Mouse (Mus musculus): ENCODE data around the gene Mvd. TPM values are rescaled to one million over a fixed set of nuclear protein-coding genes. Genes with fewer than 3 reads are reported as not detected.
A peak's percentile ranks its signal among the peaks of the same experiment; 100 is the strongest.

Gene Mvd
- polyA plus RNA-seq (2012; rRNA removed) = 27.4 and 31.9 TPM in 2 replicates

GRCm38 (mm10) chr8:122443262-122444006, at the start of gene Mvd:
TSS of gene Mvd (minus strand) at chr8:122443422.
- H3K4me3 ChIP-seq (replicated peaks; ENCODE audit: extremely low read depth, low read depth, low read length) = peak within 1 kb of the TSS; percentile 92
- TF ChIP-seq CTCF (IDR thresholded peaks at IDR 0.05; ENCODE audit: insufficient read depth, low read length) = peak; percentile 44
- TF ChIP-seq POLR2A (IDR thresholded peaks at IDR 0.05; ENCODE audit: borderline replicate concordance, extremely low read depth, low read depth, low read length) = peak; percentile 96; the same call in 1 of the 2 replicates
- under 1% methylated on average over 47 of the region's 47 CpGs for WGBS
- peaks cover 7% of the 10 kb centered on the region; the same call in 1 of the 2 replicates for H3K4me1 ChIP-seq (ENCODE audit: control insufficient read depth, insufficient read depth, low read length)
- peak; percentile 95 for DNase-seq

GRCm38 (mm10) chr8:122488387-122488786, 45.2 kb upstream of the Mvd start:
- DNase-seq = no peak
- no peaks in the 10 kb centered on the region for H3K4me1 ChIP-seq (ENCODE audit: control insufficient read depth, insufficient read depth, low read length)
- TF ChIP-seq POLR2A (IDR thresholded peaks at IDR 0.05; ENCODE audit: borderline replicate concordance, extremely low read depth, low read depth, low read length) (no peak), CTCF (IDR thresholded peaks at IDR 0.05; ENCODE audit: insufficient read depth, low read length) (no peak)
- 97% methylated on average over 9 of the region's 9 CpGs for WGBS
- no peak overlapping the region for H3K4me3 ChIP-seq (replicated peaks; ENCODE audit: extremely low read depth, low read depth, low read length)

GRCm38 (mm10) chr8:122484831-122485230, 41.6 kb upstream of the Mvd start:
- no peaks in the 10 kb centered on the region for H3K4me1 ChIP-seq (ENCODE audit: control insufficient read depth, insufficient read depth, low read length)
- TF ChIP-seq CTCF (IDR thresholded peaks at IDR 0.05; ENCODE audit: insufficient read depth, low read length) = no peak
- TF ChIP-seq POLR2A (IDR thresholded peaks at IDR 0.05; ENCODE audit: borderline replicate concordance, extremely low read depth, low read depth, low read length) = no peak
- no peak for DNase-seq
- 73% methylated on average over 12 of the region's 12 CpGs for WGBS
- H3K4me3 ChIP-seq (replicated peaks; ENCODE audit: extremely low read depth, low read depth, low read length) = no peak overlapping the region

GRCm38 (mm10) chr8:122483877-122484276, 40.7 kb upstream of the Mvd start:
- 97% methylated on average over 7 of the region's 7 CpGs for WGBS
- TF ChIP-seq POLR2A (IDR thresholded peaks at IDR 0.05; ENCODE audit: borderline replicate concordance, extremely low read depth, low read depth, low read length) (no peak), CTCF (IDR thresholded peaks at IDR 0.05; ENCODE audit: insufficient read depth, low read length) (peak; percentile 35; the same call in 1 of the 2 replicates)
- Histone ChIP-seq H3K4me3 (replicated peaks; ENCODE audit: extremely low read depth, low read depth, low read length) (no peak overlapping the region), H3K4me1 (ENCODE audit: control insufficient read depth, insufficient read depth, low read length) (no peaks in the 10 kb centered on the region)
- no peak for DNase-seq

- Histone ChIP-seq H3K4me3 (replicated peaks; ENCODE audit: extremely low read depth, low read depth, low read length) (no peak overlapping the region), H3K4me1 (ENCODE audit: control insufficient read depth, insufficient read depth, low read length) (no peaks in the 10 kb centered on the region)
- DNase-seq = no peak
- 80% methylated on average over 8 of the region's 8 CpGs for WGBS
- TF ChIP-seq POLR2A (IDR thresholded peaks at IDR 0.05; ENCODE audit: borderline replicate concordance, extremely low read depth, low read depth, low read length) (no peak), CTCF (IDR thresholded peaks at IDR 0.05; ENCODE audit: insufficient read depth, low read length) (no peak)
Measured at GRCm38 (mm10) chr8:122482448-122482847, 39.2 kb upstream of the Mvd start.

GRCm38 (mm10) chr8:122475580-122476320, 32.5 kb upstream of the Mvd start, which contains the start of the genes Rnf166 and Ctu2:
TSS of gene Rnf166 (minus strand) at chr8:122476064.
TSS of gene Ctu2 (plus strand) at chr8:122476143.
- WGBS = under 1% methylated on average over 101 of the region's 103 CpGs
- peak; percentile 94 for DNase-seq
- H3K4me1 ChIP-seq (ENCODE audit: control insufficient read depth, insufficient read depth, low read length) = peaks cover 11% of the 10 kb centered on the region; the same call in 1 of the 2 replicates
- TF ChIP-seq CTCF (IDR thresholded peaks at IDR 0.05; ENCODE audit: insufficient read depth, low read length) (no peak), POLR2A (IDR thresholded peaks at IDR 0.05; ENCODE audit: borderline replicate concordance, extremely low read depth, low read depth, low read length) (peak; percentile 50; the same call in 1 of the 2 replicates)
- H3K4me3 ChIP-seq (replicated peaks; ENCODE audit: extremely low read depth, low read depth, low read length) = peak within 1 kb of the TSS; percentile 95

GRCm38 (mm10) chr8:122474951-122475560, 31.8 kb upstream of the Mvd start:
- WGBS = 4% methylated on average over 16 of the region's 16 CpGs
- Histone ChIP-seq H3K4me3 (replicated peaks; ENCODE audit: extremely low read depth, low read depth, low read length) (peak overlapping the region; percentile 95), H3K4me1 (ENCODE audit: control insufficient read depth, insufficient read depth, low read length) (peaks cover 11% of the 10 kb centered on the region; the same call in 1 of the 2 replicates)
- TF ChIP-seq POLR2A (IDR thresholded peaks at IDR 0.05; ENCODE audit: borderline replicate concordance, extremely low read depth, low read depth, low read length) (no peak), CTCF (IDR thresholded peaks at IDR 0.05; ENCODE audit: insufficient read depth, low read length) (no peak)
- peak; percentile 36 for DNase-seq

GRCm38 (mm10) chr8:122473911-122474421, 30.7 kb upstream of the Mvd start:
- WGBS = 73% methylated on average over 8 of the region's 8 CpGs
- peak; percentile 25 for DNase-seq
- TF ChIP-seq CTCF (IDR thresholded peaks at IDR 0.05; ENCODE audit: insufficient read depth, low read length) (no peak), POLR2A (IDR thresholded peaks at IDR 0.05; ENCODE audit: borderline replicate concordance, extremely low read depth, low read depth, low read length) (no peak)
- H3K4me3 ChIP-seq (replicated peaks; ENCODE audit: extremely low read depth, low read depth, low read length) = peak overlapping the region; percentile 20
- peaks cover 11% of the 10 kb centered on the region; the same call in 1 of the 2 replicates for H3K4me1 ChIP-seq (ENCODE audit: control insufficient read depth, insufficient read depth, low read length)

GRCm38 (mm10) chr8:122470691-122471090, 27.5 kb upstream of the Mvd start:
- TF ChIP-seq POLR2A (IDR thresholded peaks at IDR 0.05; ENCODE audit: borderline replicate concordance, extremely low read depth, low read depth, low read length) (no peak), CTCF (IDR thresholded peaks at IDR 0.05; ENCODE audit: insufficient read depth, low read length) (no peak)
- no peak for DNase-seq
- Histone ChIP-seq H3K4me1 (ENCODE audit: control insufficient read depth, insufficient read depth, low read length) (peaks cover 8% of the 10 kb centered on the region; the same call in 1 of the 2 replicates), H3K4me3 (replicated peaks; ENCODE audit: extremely low read depth, low read depth, low read length) (no peak overlapping the region)
- whole genome bisulfite sequencing = 74% methylated on average over 5 of the region's 5 CpGs
